Mouse (Mus musculus): ENCODE results near the gene Pgbd5. TPM values are rescaled to one million over a fixed set of nuclear protein-coding genes. Genes with fewer than 3 reads are reported as not detected.

Pgbd5 gene
- polyA plus RNA-seq, 1 experiment from 2014 or later, result 3.2 TPM

DNA sequence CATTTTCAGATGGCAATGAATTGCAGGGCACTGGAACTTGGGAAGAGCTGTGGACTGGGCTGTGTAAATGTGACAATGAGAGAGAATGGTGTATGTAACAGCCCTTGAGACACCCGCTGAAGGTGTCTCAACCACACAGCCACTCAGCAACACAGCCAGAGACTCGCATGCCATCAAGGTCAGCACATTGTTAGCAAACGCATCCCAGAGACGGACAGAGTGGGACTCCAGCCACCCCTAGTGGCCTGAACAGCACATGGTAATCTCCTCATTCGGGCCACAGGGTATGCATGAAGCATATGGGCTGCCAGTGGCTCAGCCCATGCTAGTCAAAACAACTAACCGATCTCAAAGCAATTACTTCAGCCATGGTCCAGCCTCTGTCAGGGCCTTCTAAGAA is 60.2 kb downstream of the Pgbd5 start:
- no peak for ATAC-seq (ENCODE audit: insufficient number of reproducible peaks, insufficient read depth, low FRiP score, low read depth)
- no peak overlapping the region for H3K27ac ChIP-seq (ENCODE audit: low read length)
- H3K4me3 ChIP-seq (ENCODE audit: low read depth, low read length), result no peak overlapping the region
- no peaks in the 10 kb centered on the region for H3K9me3 ChIP-seq (ENCODE audit: control insufficient read depth, low read depth, low read length)
- no peak overlapping the region for H3K9ac ChIP-seq (replicated peaks; ENCODE audit: low read depth, low read length)
- no peaks in the 10 kb centered on the region for H3K36me3 ChIP-seq (ENCODE audit: control insufficient read depth, insufficient read depth, low read length)
- no peaks in the 10 kb centered on the region for H3K27me3 ChIP-seq (ENCODE audit: control insufficient read depth, insufficient read depth, low read length)
- WGBS, result 72% methylated on average over 6 of the region's 6 CpGs
- no peak overlapping the region for H3K4me2 ChIP-seq (replicated peaks; ENCODE audit: low read depth, low read length)
- no peaks in the 10 kb centered on the region for H3K4me1 ChIP-seq (ENCODE audit: control insufficient read depth, insufficient read depth, low read length)

DNA sequence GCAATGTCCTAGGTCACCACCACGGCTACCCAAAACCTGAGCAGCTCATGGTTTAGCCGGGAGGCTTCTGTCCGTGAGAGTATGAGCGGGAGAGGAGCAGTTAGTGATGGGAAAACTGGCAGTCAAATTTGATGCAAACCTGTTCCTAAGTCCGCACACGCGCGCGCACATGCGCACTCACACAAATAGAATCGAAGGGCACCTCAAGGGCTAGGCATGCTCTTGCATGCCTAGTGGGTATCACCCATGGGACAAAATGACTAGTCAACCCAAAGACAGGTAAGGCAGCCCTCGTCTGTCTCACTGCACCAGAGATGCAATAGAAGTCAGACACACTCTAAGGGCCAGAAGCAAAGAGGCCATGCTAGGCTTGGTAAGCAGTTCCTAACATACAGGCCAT is 63.1 kb downstream of the Pgbd5 start:
- H3K27ac ChIP-seq (ENCODE audit: low read length), result no peak overlapping the region
- ATAC-seq (ENCODE audit: insufficient number of reproducible peaks, insufficient read depth, low FRiP score, low read depth), result no peak
- no peak overlapping the region for H3K9ac ChIP-seq (replicated peaks; ENCODE audit: low read depth, low read length)
- H3K4me2 ChIP-seq (replicated peaks; ENCODE audit: low read depth, low read length), result no peak overlapping the region
- 89% methylated on average over 12 of the region's 12 CpGs for WGBS
- H3K4me1 ChIP-seq (ENCODE audit: control insufficient read depth, insufficient read depth, low read length), result no peaks in the 10 kb centered on the region
- no peak overlapping the region for H3K4me3 ChIP-seq (ENCODE audit: low read depth, low read length)
- H3K27me3 ChIP-seq (ENCODE audit: control insufficient read depth, insufficient read depth, low read length), result no peaks in the 10 kb centered on the region
- H3K9me3 ChIP-seq (ENCODE audit: control insufficient read depth, low read depth, low read length), result no peaks in the 10 kb centered on the region
- no peaks in the 10 kb centered on the region for H3K36me3 ChIP-seq (ENCODE audit: control insufficient read depth, insufficient read depth, low read length)

DNA sequence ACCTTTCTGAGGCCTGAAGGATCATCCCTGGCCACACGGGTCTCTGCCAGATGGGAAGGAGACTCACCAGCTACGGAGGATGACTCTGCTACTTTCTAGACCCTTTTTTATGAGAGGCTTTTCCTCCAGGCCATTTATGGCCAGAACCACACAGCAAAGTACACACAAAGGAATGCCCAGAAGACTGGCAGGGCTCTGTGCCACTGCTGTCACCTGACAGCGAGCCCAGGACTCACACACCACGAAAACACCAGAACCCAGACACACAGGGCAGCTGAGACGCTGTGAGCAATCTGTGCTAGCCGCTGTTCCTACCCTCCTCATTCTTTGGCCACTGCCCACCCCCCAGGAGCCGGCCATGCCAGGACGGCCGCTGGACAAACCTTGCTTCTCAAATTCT is 63.7 kb downstream of the Pgbd5 start:
- Histone ChIP-seq H3K9ac (replicated peaks; ENCODE audit: low read depth, low read length) (no peak overlapping the region), H3K4me2 (replicated peaks; ENCODE audit: low read depth, low read length) (no peak overlapping the region), H3K4me3 (ENCODE audit: low read depth, low read length) (no peak overlapping the region), H3K4me1 (ENCODE audit: control insufficient read depth, insufficient read depth, low read length) (no peaks in the 10 kb centered on the region), H3K36me3 (ENCODE audit: control insufficient read depth, insufficient read depth, low read length) (no peaks in the 10 kb centered on the region), H3K9me3 (ENCODE audit: control insufficient read depth, low read depth, low read length) (no peaks in the 10 kb centered on the region), H3K27me3 (ENCODE audit: control insufficient read depth, insufficient read depth, low read length) (no peaks in the 10 kb centered on the region), H3K27ac (ENCODE audit: low read length) (no peak overlapping the region)
- 88% methylated on average over 9 of the region's 9 CpGs for WGBS
- ATAC-seq (ENCODE audit: insufficient number of reproducible peaks, insufficient read depth, low FRiP score, low read depth), result no peak

DNA sequence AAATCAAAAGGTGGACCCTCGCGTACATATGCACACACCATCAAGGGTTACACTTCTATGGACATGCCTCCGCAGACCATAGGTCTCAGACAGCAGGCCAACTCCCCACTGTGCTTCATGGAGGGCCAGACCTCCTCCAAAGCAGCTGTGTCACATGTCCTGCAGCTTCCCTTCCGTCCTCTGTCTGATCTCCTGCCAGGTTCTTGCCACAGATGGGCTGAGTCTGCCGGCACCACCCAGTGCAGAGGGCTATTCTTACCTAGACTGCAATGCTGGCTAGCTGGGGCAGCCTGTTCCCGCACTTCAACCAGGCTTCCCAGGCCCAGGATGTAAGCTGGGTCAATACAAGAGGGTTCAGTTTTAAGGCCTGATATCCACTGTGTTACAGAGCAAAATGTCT is 64.3 kb downstream of the Pgbd5 start:
- no peaks in the 10 kb centered on the region for H3K4me1 ChIP-seq (ENCODE audit: control insufficient read depth, insufficient read depth, low read length)
- H3K27ac ChIP-seq (ENCODE audit: low read length), result no peak overlapping the region
- no peaks in the 10 kb centered on the region for H3K9me3 ChIP-seq (ENCODE audit: control insufficient read depth, low read depth, low read length)
- H3K4me3 ChIP-seq (ENCODE audit: low read depth, low read length), result no peak overlapping the region
- no peak for ATAC-seq (ENCODE audit: insufficient number of reproducible peaks, insufficient read depth, low FRiP score, low read depth)
- H3K9ac ChIP-seq (replicated peaks; ENCODE audit: low read depth, low read length), result no peak overlapping the region
- 77% methylated on average over 6 of the region's 6 CpGs for WGBS
- no peaks in the 10 kb centered on the region for H3K27me3 ChIP-seq (ENCODE audit: control insufficient read depth, insufficient read depth, low read length)
- no peaks in the 10 kb centered on the region for H3K36me3 ChIP-seq (ENCODE audit: control insufficient read depth, insufficient read depth, low read length)
- H3K4me2 ChIP-seq (replicated peaks; ENCODE audit: low read depth, low read length), result no peak overlapping the region

DNA sequence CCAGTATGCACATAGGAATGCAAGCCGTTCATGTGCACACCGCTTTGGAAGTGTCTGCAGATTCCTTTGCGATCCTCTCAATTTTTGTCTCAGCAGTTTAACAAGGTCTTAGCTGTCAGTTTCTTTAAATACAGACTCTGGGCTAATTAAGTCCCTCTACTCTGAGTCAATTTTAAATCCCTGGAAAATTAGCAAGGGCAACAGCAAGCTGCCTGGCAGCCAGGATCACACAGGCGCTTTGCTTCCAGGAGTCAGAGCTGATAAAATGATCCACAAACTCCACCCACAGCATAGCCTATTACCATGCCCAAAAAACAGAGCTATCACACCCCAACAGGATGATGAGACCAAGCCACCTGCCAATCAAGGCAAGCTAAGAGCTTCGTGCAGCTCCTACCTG is 65.7 kb downstream of the Pgbd5 start:
- Histone ChIP-seq H3K4me1 (ENCODE audit: control insufficient read depth, insufficient read depth, low read length) (no peaks in the 10 kb centered on the region), H3K4me2 (replicated peaks; ENCODE audit: low read depth, low read length) (no peak overlapping the region), H3K4me3 (ENCODE audit: low read depth, low read length) (no peak overlapping the region), H3K27me3 (ENCODE audit: control insufficient read depth, insufficient read depth, low read length) (no peaks in the 10 kb centered on the region), H3K27ac (ENCODE audit: low read length) (no peak overlapping the region), H3K9me3 (ENCODE audit: control insufficient read depth, low read depth, low read length) (no peaks in the 10 kb centered on the region), H3K9ac (replicated peaks; ENCODE audit: low read depth, low read length) (no peak overlapping the region), H3K36me3 (ENCODE audit: control insufficient read depth, insufficient read depth, low read length) (no peaks in the 10 kb centered on the region)
- no peak for ATAC-seq (ENCODE audit: insufficient number of reproducible peaks, insufficient read depth, low FRiP score, low read depth)
- 89% methylated on average over 5 of the region's 5 CpGs for WGBS

DNA sequence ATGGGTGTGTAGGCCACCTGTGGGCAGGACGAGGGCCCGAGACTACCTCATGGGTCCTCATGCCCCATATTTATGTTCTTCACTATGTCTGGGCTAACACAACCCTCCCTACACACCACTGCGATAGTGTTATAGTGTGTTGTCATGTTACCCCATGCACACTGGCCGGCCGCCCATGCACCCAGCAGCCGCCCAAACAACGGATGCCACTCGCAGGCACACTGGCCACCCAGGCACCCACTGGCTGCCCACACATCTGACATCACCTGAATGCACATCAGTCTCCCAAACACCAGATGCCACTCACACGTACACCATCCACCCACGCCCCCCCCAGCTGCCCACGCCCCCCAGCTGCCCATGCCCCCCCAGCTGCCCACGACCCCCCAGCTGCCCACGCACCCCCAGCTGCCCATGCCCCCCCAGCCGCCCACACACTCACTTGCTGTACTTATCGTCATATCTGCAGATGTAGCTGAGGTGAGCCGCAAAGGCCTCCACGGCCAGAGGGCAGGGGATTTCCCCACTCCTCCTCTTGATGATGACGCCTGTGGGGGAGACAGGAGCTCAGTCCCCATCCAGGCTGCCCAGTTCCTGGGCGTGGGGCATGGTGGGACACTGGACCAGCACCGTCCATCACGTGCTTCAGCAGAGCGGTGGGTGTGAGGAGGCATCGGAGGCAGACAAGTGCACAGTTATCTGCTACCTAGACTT is 67.9 kb downstream of the Pgbd5 start:
- Histone ChIP-seq H3K4me1 (ENCODE audit: control insufficient read depth, insufficient read depth, low read length) (no peaks in the 10 kb centered on the region), H3K4me3 (ENCODE audit: low read depth, low read length) (no peak overlapping the region), H3K27ac (ENCODE audit: low read length) (no peak overlapping the region), H3K4me2 (replicated peaks; ENCODE audit: low read depth, low read length) (no peak overlapping the region), H3K9ac (replicated peaks; ENCODE audit: low read depth, low read length) (no peak overlapping the region), H3K27me3 (ENCODE audit: control insufficient read depth, insufficient read depth, low read length) (no peaks in the 10 kb centered on the region), H3K9me3 (ENCODE audit: control insufficient read depth, low read depth, low read length) (no peaks in the 10 kb centered on the region), H3K36me3 (ENCODE audit: control insufficient read depth, insufficient read depth, low read length) (no peaks in the 10 kb centered on the region)
- 85% methylated on average over 23 of the region's 23 CpGs for WGBS
- ATAC-seq (ENCODE audit: insufficient number of reproducible peaks, insufficient read depth, low FRiP score, low read depth), result no peak

DNA sequence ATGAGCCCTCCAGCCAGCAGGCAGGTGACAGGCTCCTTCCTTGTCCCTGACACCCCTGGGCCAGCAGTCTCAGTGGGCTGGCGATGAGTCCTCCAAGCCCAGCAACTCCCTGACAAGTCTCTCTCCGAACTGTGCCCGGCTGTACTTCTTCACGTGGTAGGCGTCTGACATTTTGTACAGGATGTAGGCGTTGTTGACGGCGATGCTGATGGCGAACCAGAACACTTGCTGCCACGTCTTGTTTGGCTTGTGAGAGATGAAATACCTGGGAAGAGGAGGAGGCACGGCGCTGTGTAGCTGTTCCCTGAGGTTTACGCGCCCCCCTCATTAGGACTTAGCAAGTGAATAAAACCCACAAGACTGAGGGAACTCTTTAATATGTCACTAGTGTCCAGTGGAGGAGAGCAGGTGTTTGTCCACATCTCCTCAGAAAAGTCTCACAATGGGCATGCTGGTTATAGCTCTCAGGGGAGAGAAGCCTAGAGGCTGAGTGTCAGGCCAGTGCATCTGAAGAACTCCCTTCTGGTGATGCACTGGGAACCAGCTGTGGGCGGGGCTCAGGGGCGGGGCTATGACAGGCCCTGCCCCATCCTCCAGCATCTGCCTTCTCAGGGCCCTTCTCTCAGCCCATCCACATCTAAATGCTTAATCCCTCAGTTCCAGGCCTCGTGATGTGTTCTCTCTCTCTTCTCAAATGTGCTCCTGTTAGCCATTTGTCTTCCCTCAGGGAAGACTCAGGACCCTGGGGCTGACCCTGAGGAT is 68.9 kb downstream of the Pgbd5 start:
- Histone ChIP-seq H3K27ac (ENCODE audit: low read length) (no peak overlapping the region), H3K4me1 (ENCODE audit: control insufficient read depth, insufficient read depth, low read length) (no peaks in the 10 kb centered on the region), H3K27me3 (ENCODE audit: control insufficient read depth, insufficient read depth, low read length) (no peaks in the 10 kb centered on the region), H3K4me2 (replicated peaks; ENCODE audit: low read depth, low read length) (no peak overlapping the region), H3K9ac (replicated peaks; ENCODE audit: low read depth, low read length) (no peak overlapping the region), H3K36me3 (ENCODE audit: control insufficient read depth, insufficient read depth, low read length) (no peaks in the 10 kb centered on the region), H3K9me3 (ENCODE audit: control insufficient read depth, low read depth, low read length) (no peaks in the 10 kb centered on the region), H3K4me3 (ENCODE audit: low read depth, low read length) (no peak overlapping the region)
- 76% methylated on average over 17 of the region's 17 CpGs for WGBS
- ATAC-seq (ENCODE audit: insufficient number of reproducible peaks, insufficient read depth, low FRiP score, low read depth), result no peak

DNA sequence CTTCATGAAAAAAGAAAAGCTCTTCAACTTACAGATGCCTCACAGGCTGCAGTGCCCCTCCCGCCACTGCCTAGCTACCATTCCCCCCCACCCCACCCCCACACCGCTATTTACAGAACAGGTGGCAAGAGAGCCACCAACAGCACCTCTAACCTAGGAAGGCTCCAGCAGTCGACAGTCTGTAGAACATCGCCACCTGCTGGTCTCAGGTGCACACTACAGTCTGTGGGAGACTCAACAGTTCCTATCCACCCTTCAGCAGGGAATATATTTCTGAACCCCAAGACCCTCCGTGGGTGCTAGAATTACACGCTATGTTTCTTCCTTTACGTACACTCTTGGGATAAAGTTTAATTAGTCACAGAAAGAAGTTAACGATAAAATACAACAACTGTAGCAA is 71.2 kb downstream of the Pgbd5 start:
- H3K4me2 ChIP-seq (replicated peaks; ENCODE audit: low read depth, low read length), result no peak overlapping the region
- H3K27ac ChIP-seq (ENCODE audit: low read length), result no peak overlapping the region
- ATAC-seq (ENCODE audit: insufficient number of reproducible peaks, insufficient read depth, low FRiP score, low read depth), result no peak
- no peak overlapping the region for H3K4me3 ChIP-seq (ENCODE audit: low read depth, low read length)
- no peaks in the 10 kb centered on the region for H3K27me3 ChIP-seq (ENCODE audit: control insufficient read depth, insufficient read depth, low read length)
- H3K9me3 ChIP-seq (ENCODE audit: control insufficient read depth, low read depth, low read length), result no peaks in the 10 kb centered on the region
- H3K4me1 ChIP-seq (ENCODE audit: control insufficient read depth, insufficient read depth, low read length), result no peaks in the 10 kb centered on the region
- WGBS, result 19% methylated on average over 8 of the region's 8 CpGs
- H3K36me3 ChIP-seq (ENCODE audit: control insufficient read depth, insufficient read depth, low read length), result no peaks in the 10 kb centered on the region
- H3K9ac ChIP-seq (replicated peaks; ENCODE audit: low read depth, low read length), result no peak overlapping the region
